Mouse (Mus musculus) liver, adult 2 months (tissue): ENCODE measurements around the gene Impg1. TPM values are rescaled to one million over a fixed set of nuclear protein-coding genes. Genes with fewer than 3 reads are reported as not detected.

ENCODE experiments used
- DNase-seq: peaks from one replicate; pipeline ENCODE4 v3.0.0-alpha.2; 2011; ENCODE audit warnings: low read depth, low spot score; ENCODE audit errors: extremely low read depth
- H3K27ac ChIP-seq: fragments of 200-500 bp; replicated peaks from 2 replicates; pipeline ENCODE4 v1.5.1; 2012; ENCODE audit warnings: low read depth, mild to moderate bottlenecking, control low read depth, inconsistent platforms, low read length; ENCODE audit not compliant: insufficient read depth
- H3K27me3 ChIP-seq: fragments of 200-500 bp; 2 replicates; pipeline ENCODE4 v1.6.1; 2012; ENCODE audit warnings: mild to moderate bottlenecking, moderate library complexity, low read length, inconsistent platforms; ENCODE audit not compliant: control insufficient read depth, insufficient read depth
- H3K36me3 ChIP-seq: fragments of 200-500 bp; 2 replicates; pipeline ENCODE4 v1.6.1; 2012; ENCODE audit warnings: low read length, inconsistent platforms; ENCODE audit not compliant: control insufficient read depth, insufficient read depth
- H3K4me1 ChIP-seq: fragments of 200-500 bp; 2 replicates; pipeline ENCODE4 v1.6.1; 2011; ENCODE audit warnings: low read length; ENCODE audit not compliant: control insufficient read depth, insufficient read depth
- H3K4me3 ChIP-seq: fragments of 200-500 bp; 2 replicates; pipeline ENCODE4 v1.5.1; 2011; ENCODE audit warnings: low read depth, mild to moderate bottlenecking, control low read depth, low read length, moderate library complexity; ENCODE audit not compliant: insufficient read depth
- H3K79me2 ChIP-seq: fragments of 200-500 bp; 2 replicates; pipeline ENCODE4 v1.6.1; 2012; ENCODE audit warnings: inconsistent platforms, mild to moderate bottlenecking, low read length, moderate library complexity; ENCODE audit not compliant: control insufficient read depth, insufficient read depth
- H3K9ac ChIP-seq: fragments of 200-500 bp; 2 replicates; pipeline ENCODE4 v1.6.1; 2012; ENCODE audit warnings: low read depth, mild to moderate bottlenecking, control low read depth, inconsistent platforms, low read length
- CTCF ChIP-seq: fragments of 200-500 bp; IDR thresholded peaks from 2 replicates; pipeline ENCODE4 v1.5.1; 2011; ENCODE audit warnings: low read depth, low read length, control low read depth
- POLR2A ChIP-seq: fragments of 200-500 bp; IDR thresholded peaks from 2 replicates; pipeline ENCODE4 v1.6.1; 2011; ENCODE audit warnings: low read length, control low read depth; ENCODE audit not compliant: insufficient read depth; ENCODE audit errors: extremely low read depth
- WGBS: fragments of 180-500 bp; shearing (Covaris S2); methylation state at CpG from one replicate; pipeline ENCODE4 v1.1.7; 2018; 5-methylcytosine and 5-hydroxymethylcytosine counted together
- polyA plus RNA-seq: library from polyadenylated mRNA; depleted of rRNA; stranded (reverse); fragments of >200 nt; gene quantifications from 2 replicates; pipeline ENCODE4 v1.2.3, GENCODE M21; 2012
- total RNA-seq: library from RNA; depleted of rRNA; stranded (reverse); fragments of >200 nt; gene quantifications from 2 replicates; pipeline ENCODE4 v1.2.3, GENCODE M21; 2014

Gene Impg1
- total and polyA plus RNA-seq, 2 experiments: not detected

GRCm38 (mm10) chr9:80318027-80318426 lies 147.3 kb downstream of the Impg1 start:
- WGBS: 79% methylated on average over 6 of the region's 6 CpGs
- Histone ChIP-seq H3K27me3 (no peaks in the 10 kb centered on the region), H3K27ac (no peak overlapping the region), H3K4me1 (peaks cover 1% of the 10 kb centered on the region; the same call in 1 of the 2 replicates), H3K36me3 (peaks cover 4% of the 10 kb centered on the region), H3K9ac (no peak overlapping the region), H3K4me3 (no peak overlapping the region), H3K79me2 (no peaks in the 10 kb centered on the region)
- no peak for DNase-seq
- TF ChIP-seq POLR2A (no peak), CTCF (no peak)

GRCm38 (mm10) chr9:80315922-80316321 lies 149.4 kb downstream of the Impg1 start:
- Histone ChIP-seq H3K27me3 (no peaks in the 10 kb centered on the region), H3K36me3 (peaks cover 12% of the 10 kb centered on the region), H3K9ac (no peak overlapping the region), H3K27ac (no peak overlapping the region), H3K4me3 (no peak overlapping the region), H3K79me2 (no peaks in the 10 kb centered on the region), H3K4me1 (peaks cover 1% of the 10 kb centered on the region; the same call in 1 of the 2 replicates)
- no peak for DNase-seq
- 95% methylated on average over 6 of the region's 6 CpGs for WGBS
- TF ChIP-seq POLR2A (no peak), CTCF (no peak)

GRCm38 (mm10) chr9:80313610-80314009 lies 151.7 kb downstream of the Impg1 start:
- Histone ChIP-seq H3K27me3 (no peaks in the 10 kb centered on the region), H3K79me2 (no peaks in the 10 kb centered on the region), H3K4me3 (no peak overlapping the region), H3K36me3 (peaks cover 26% of the 10 kb centered on the region), H3K4me1 (peaks cover 1% of the 10 kb centered on the region; the same call in 1 of the 2 replicates), H3K9ac (no peak overlapping the region), H3K27ac (no peak overlapping the region)
- 28% methylated on average over 5 of the region's 5 CpGs for WGBS
- TF ChIP-seq POLR2A (no peak), CTCF (no peak)
- peak; percentile 65 for DNase-seq

GRCm38 (mm10) chr9:80307629-80308028 lies 157.7 kb downstream of the Impg1 start:
- Histone ChIP-seq H3K79me2 (no peaks in the 10 kb centered on the region), H3K27me3 (no peaks in the 10 kb centered on the region), H3K36me3 (peaks cover 59% of the 10 kb centered on the region), H3K4me1 (no peaks in the 10 kb centered on the region), H3K9ac (no peak overlapping the region), H3K27ac (no peak overlapping the region), H3K4me3 (no peak overlapping the region)
- 96% methylated on average over 13 of the region's 13 CpGs for WGBS
- DNase-seq: no peak
- no peak for TF ChIP-seq CTCF
- TF ChIP-seq POLR2A: no peak

- Histone ChIP-seq H3K27ac (no peak overlapping the region), H3K9ac (no peak overlapping the region), H3K36me3 (peaks cover 61% of the 10 kb centered on the region), H3K27me3 (no peaks in the 10 kb centered on the region), H3K4me3 (no peak overlapping the region), H3K4me1 (no peaks in the 10 kb centered on the region), H3K79me2 (no peaks in the 10 kb centered on the region)
- 90% methylated on average over 11 of the region's 11 CpGs for WGBS
- TF ChIP-seq CTCF (no peak), POLR2A (no peak)
- DNase-seq: no peak
Measured at GRCm38 (mm10) chr9:80306853-80307252, 158.4 kb downstream of the Impg1 start.

GRCm38 (mm10) chr9:80306390-80306789 lies 158.9 kb downstream of the Impg1 start:
- no peak for DNase-seq
- TF ChIP-seq POLR2A: no peak
- TF ChIP-seq CTCF: no peak
- Histone ChIP-seq H3K79me2 (no peaks in the 10 kb centered on the region), H3K27ac (no peak overlapping the region), H3K4me3 (no peak overlapping the region), H3K4me1 (no peaks in the 10 kb centered on the region), H3K9ac (no peak overlapping the region), H3K36me3 (peaks cover 63% of the 10 kb centered on the region), H3K27me3 (no peaks in the 10 kb centered on the region)
- 92% methylated on average over 4 of the region's 4 CpGs for whole genome bisulfite sequencing
